Mouse (Mus musculus) liver, adult 2 months (tissue): ENCODE results near the gene Pstpip1.

ENCODE experiments used
- CTCF ChIP-seq: fragments of 200-500 bp; IDR thresholded peaks from 2 replicates; pipeline ENCODE4 v1.5.1; 2011; ENCODE audit warnings: low read depth, low read length, control low read depth
- POLR2A ChIP-seq: fragments of 200-500 bp; IDR thresholded peaks from 2 replicates; pipeline ENCODE4 v1.6.1; 2011; ENCODE audit warnings: low read length, control low read depth; ENCODE audit not compliant: insufficient read depth; ENCODE audit errors: extremely low read depth

- TF ChIP-seq POLR2A (no peak), CTCF (no peak)
Observed at GRCm38 (mm10) chr9:56154572-56154971, 64.8 kb downstream of the Pstpip1 start.
